ENCODE assay signal across 8 mouse cellular contexts in genomic region chr13:93144336-93145167, GRCm38 (mm10). TPM values are rescaled to one million over a fixed set of nuclear protein-coding genes. Genes with fewer than 3 reads are reported as not detected.
DNase-seq lines count a peak whose midpoint lies in the region; ATAC-seq lines count a peak whose summit lies in the region.

TSS of gene Cmya5 (minus strand) at chr13:93144724.

- ATAC-seq in intestine, embryonic 14.5 days (replicated peaks; ENCODE audit: low FRiP score, low TSS enrichment, low read depth) = peak; percentile 94

- under 1% methylated on average over 45 of the region's 45 CpGs for WGBS in embryonic facial prominence, embryonic 10.5 days
- WGBS in intestine, embryonic 14.5 days = 2% methylated on average over 41 of the region's 45 CpGs

- peak; percentile 82 for DNase-seq in adrenal gland, adult 8-10 months
- DNase-seq in embryonic facial prominence, embryonic 10.5 days (ENCODE audit: low spot score) = peak; percentile 74
- DNase-seq in gastrocnemius, postnatal 36 days = peak; percentile 93 to 96
- peak; percentile 82 for DNase-seq in intestine, embryonic 14.5 days (ENCODE audit: low spot score)
- peak; percentile 55 to 79 for DNase-seq in left cerebral cortex, adult 9 months (ENCODE audit: low spot score in 2 of 2)
- DNase-seq in right cerebral cortex, adult 2 months (ENCODE audit: low spot score in 2 of 2) = peak; percentile 76 to 82
- DNase-seq in urinary bladder, postnatal 25 days (ENCODE audit: low spot score) = peak; percentile 69

- H3K9me3 ChIP-seq in embryonic facial prominence, embryonic 10.5 days = no peaks in the 10 kb centered on the region
- no peaks in the 10 kb centered on the region for H3K9me3 ChIP-seq in intestine, embryonic 14.5 days (ENCODE audit: control insufficient read depth, low read length)
- no peaks in the 10 kb centered on the region for H3K9me3 ChIP-seq in megakaryocyte, embryonic 14.5 days

- H3K36me3 ChIP-seq in embryonic facial prominence, embryonic 10.5 days (replicated peaks) = peaks cover 33% of the 10 kb centered on the region
- peaks cover 16% of the 10 kb centered on the region for H3K36me3 ChIP-seq in intestine, embryonic 14.5 days (ENCODE audit: control insufficient read depth, insufficient read depth, low read length)
- peaks cover 49% of the 10 kb centered on the region for H3K36me3 ChIP-seq in megakaryocyte, embryonic 14.5 days (replicated peaks; ENCODE audit: low read length)

- peaks cover 15% of the 10 kb centered on the region for H3K4me1 ChIP-seq in embryonic facial prominence, embryonic 10.5 days
- peaks cover 3% of the 10 kb centered on the region; the same call in 1 of the 2 replicates for H3K4me1 ChIP-seq in intestine, embryonic 14.5 days (replicated peaks; ENCODE audit: control insufficient read depth, insufficient read depth, low read length)
- peaks cover 14% of the 10 kb centered on the region for H3K4me1 ChIP-seq in megakaryocyte, embryonic 14.5 days

- intact Hi-C loops in gastrocnemius, postnatal 36 days (cut with DNase I) = loop anchor here (5.0 kb wide), 2 partner anchors 157 to 262 kb away; no protein-coding TSS in a partner anchor

- peak within 1 kb of the TSS; percentile 63 for H3K4me3 ChIP-seq in embryonic facial prominence, embryonic 10.5 days
- peak within 1 kb of the TSS; percentile 38 for H3K4me3 ChIP-seq in intestine, embryonic 14.5 days (ENCODE audit: low read depth, low read length)
- H3K4me3 ChIP-seq in megakaryocyte, embryonic 14.5 days (replicated peaks) = peak within 1 kb of the TSS; percentile 88

- peak within 1 kb of the TSS; percentile 58 for H3K4me2 ChIP-seq in intestine, embryonic 14.5 days (ENCODE audit: low read length)

- peak within 1 kb of the TSS; percentile 76 for H3K27ac ChIP-seq in embryonic facial prominence, embryonic 10.5 days (replicated peaks)
- peak within 1 kb of the TSS; percentile 27; the same call in 1 of the 2 replicates for H3K27ac ChIP-seq in intestine, embryonic 14.5 days (ENCODE audit: low read depth)

- H3K9ac ChIP-seq in intestine, embryonic 14.5 days (ENCODE audit: low read length) = peak within 1 kb of the TSS; percentile 23

- no peaks in the 10 kb centered on the region for H3K27me3 ChIP-seq in embryonic facial prominence, embryonic 10.5 days (replicated peaks; ENCODE audit: low read depth, poor library complexity, severe bottlenecking)
- no peaks in the 10 kb centered on the region for H3K27me3 ChIP-seq in intestine, embryonic 14.5 days (replicated peaks; ENCODE audit: control insufficient read depth, insufficient read depth, low read length)
- H3K27me3 ChIP-seq in megakaryocyte, embryonic 14.5 days (replicated peaks) = no peaks in the 10 kb centered on the region

RNA-seq across cellular contexts. Expression of gene Cmya5, which starts in this region (rescaled TPM):
- total RNA-seq in adrenal gland, adult 8-10 months (2022) = under 1 TPM; 0.23 to 0.65 (median 0.43) TPM
- polyA plus RNA-seq in embryonic facial prominence, embryonic 10.5 days (2016; fragmentation: Nextera tagmentation; extraction: Ambion mirVana) = 0.01 and 0.04 TPM in 2 replicates
- total RNA-seq in gastrocnemius, postnatal 36 days (2021) = 1,000 to 10,000 TPM in 1 of 2 experiments, 100 to 1,000 TPM in 1; 950 to 1,118 TPM
- 0.16 and 0.20 TPM in 2 replicates for polyA plus RNA-seq in intestine, embryonic 14.5 days (2014; fragmentation: Nextera tagmentation; extraction: Ambion mirVana)
- 0.02 TPM in 1 of 2 replicates, not detected in the other for polyA plus RNA-seq in megakaryocyte, embryonic 14.5 days (2012; ENCODE audit: insufficient read depth, low replicate concordance)

Comparison
In these comparisons a context has a peak if more than half of its experiments do, and no peak if none do; other contexts are left out.
1. Peak in every context shown above with its lines: DNase-seq, ATAC-seq, H3K4me3 ChIP-seq and H3K27ac ChIP-seq.
2. RNA of gene Cmya5 (total RNA-seq): 950 to 1,118 TPM in gastrocnemius, postnatal 36 days; 0.23 to 0.65 TPM in adrenal gland, adult 8-10 months; every median in the first group is over 100 times any median in the second.
3. Peak in DNase-seq in adrenal gland, adult 8-10 months; RNA of the gene not detected or under 1 TPM.
4. Peak in DNase-seq, H3K4me3 ChIP-seq and H3K27ac ChIP-seq in embryonic facial prominence, embryonic 10.5 days; RNA of the gene not detected or under 1 TPM.
5. Peak in DNase-seq, ATAC-seq, H3K4me3 ChIP-seq, H3K27ac ChIP-seq, H3K9ac ChIP-seq and H3K4me2 ChIP-seq in intestine, embryonic 14.5 days; RNA of the gene not detected or under 1 TPM.
6. H3K4me3 ChIP-seq: peak in every context shown above with its lines; median percentile 88 in megakaryocyte, embryonic 14.5 days; 63 in embryonic facial prominence, embryonic 10.5 days; 38 in intestine, embryonic 14.5 days.